Mouse (Mus musculus) heart, embryonic 10.5 days (tissue): Measurements from ENCODE around the gene Coro1a. TPM values are rescaled to one million over a fixed set of nuclear protein-coding genes. Genes with fewer than 3 reads are reported as not detected.
"Not testable (repeated sequence)": the region's sequence is repeated elsewhere in the genome, so short reads cannot be mapped to it uniquely, and the experiment has no call there.

Source experiments
- DNase-seq: peaks from one replicate; pipeline ENCODE4 v3.0.0-alpha.2; 2017; ENCODE audit warnings: low spot score
- H3K27ac ChIP-seq: fragments of 300-500 bp; sonication (generic); 2 replicates; pipeline ENCODE4 v1.5.1; 2016; ENCODE audit warnings: mild to moderate bottlenecking
- H3K27me3 ChIP-seq: fragments of 300-500 bp; sonication (generic); 2 replicates; pipeline ENCODE4 v1.6.1; 2016; ENCODE audit warnings: mild to moderate bottlenecking; ENCODE audit not compliant: poor library complexity, insufficient read depth, severe bottlenecking
- H3K36me3 ChIP-seq: fragments of 300-500 bp; sonication (generic); 2 replicates; pipeline ENCODE4 v1.6.1; 2016; ENCODE audit warnings: mild to moderate bottlenecking, moderate library complexity
- H3K4me1 ChIP-seq: fragments of 300-500 bp; sonication (generic); 2 replicates; pipeline ENCODE4 v1.6.1; 2016; ENCODE audit warnings: mild to moderate bottlenecking
- H3K4me3 ChIP-seq: fragments of 300-500 bp; sonication (generic); 2 replicates; pipeline ENCODE4 v1.5.1; 2016; ENCODE audit warnings: mild to moderate bottlenecking, moderate library complexity
- H3K9me3 ChIP-seq: fragments of 300-500 bp; sonication (generic); 2 replicates; pipeline ENCODE4 v1.6.1; 2016; ENCODE audit warnings: mild to moderate bottlenecking, moderate library complexity
- WGBS: fragments of 180-500 bp; shearing (Covaris S2); methylation state at CpG from one replicate; pipeline ENCODE4 v1.1.7; 2016; 5-methylcytosine and 5-hydroxymethylcytosine counted together
- polyA plus RNA-seq: library from polyadenylated mRNA; unstranded; fragments of >200 nt; fragmentation: Nextera tagmentation; extraction: Ambion mirVana; gene quantifications from 2 replicates; pipeline ENCODE4 v1.2.1, GENCODE M21; 2016

Gene Coro1a
- polyA plus RNA-seq, 1 experiment from 2014 or later, result 21.7 TPM

DNA sequence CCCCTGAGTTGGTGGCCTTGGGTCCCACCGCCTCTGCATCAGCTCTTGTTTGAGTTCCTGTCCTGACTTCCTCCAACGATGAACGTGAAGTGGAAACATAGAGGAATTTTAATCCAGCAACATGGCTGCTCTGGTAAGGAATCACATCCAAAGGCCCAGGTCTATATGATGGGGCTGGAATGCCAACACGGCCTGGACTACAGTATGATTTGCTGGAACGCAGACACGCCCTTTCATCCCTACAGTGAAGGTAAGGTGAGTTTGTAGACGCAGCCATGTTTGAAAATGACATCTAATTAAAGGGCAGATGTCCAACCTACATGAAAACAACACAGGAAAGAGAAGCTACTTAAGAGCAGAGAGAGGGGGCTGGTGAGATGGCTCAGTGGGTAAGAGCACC is 13.8 kb downstream of the Coro1a start:
- Histone ChIP-seq H3K36me3 (peaks cover 35% of the 10 kb centered on the region), H3K27ac (no peak overlapping the region), H3K4me1 (peaks cover 22% of the 10 kb centered on the region), H3K9me3 (no peaks in the 10 kb centered on the region), H3K27me3 (no peaks in the 10 kb centered on the region), H3K4me3 (no peak overlapping the region)
- 83% methylated on average over 7 of the region's 7 CpGs for WGBS
- DNase-seq, result no peak

DNA sequence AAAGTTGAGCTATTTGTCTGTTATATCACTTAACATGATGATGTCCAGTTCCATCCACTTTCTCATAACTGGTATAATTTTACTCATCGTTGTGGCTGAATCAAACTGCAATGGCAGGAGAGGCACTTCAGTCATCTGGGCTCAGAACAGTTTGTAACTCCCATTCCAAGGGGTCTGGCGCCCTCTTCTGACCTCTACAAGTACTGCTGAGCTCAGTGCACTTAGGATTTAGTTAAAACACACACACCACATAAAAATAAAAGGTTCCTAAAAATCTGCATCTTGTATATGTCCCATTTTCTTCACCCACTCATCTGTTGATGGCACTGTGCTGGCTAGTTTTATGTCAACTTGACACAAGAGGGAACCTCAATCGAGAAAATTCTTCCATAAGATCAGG is 14.3 kb downstream of the Coro1a start:
- Histone ChIP-seq H3K27me3 (no peaks in the 10 kb centered on the region), H3K4me1 (peaks cover 22% of the 10 kb centered on the region), H3K4me3 (no peak overlapping the region), H3K9me3 (no peaks in the 10 kb centered on the region), H3K27ac (no peak overlapping the region), H3K36me3 (peaks cover 35% of the 10 kb centered on the region)
- DNase-seq, result peak; percentile 88
- WGBS, result 41% methylated on average over 3 of the region's 3 CpGs

DNA sequence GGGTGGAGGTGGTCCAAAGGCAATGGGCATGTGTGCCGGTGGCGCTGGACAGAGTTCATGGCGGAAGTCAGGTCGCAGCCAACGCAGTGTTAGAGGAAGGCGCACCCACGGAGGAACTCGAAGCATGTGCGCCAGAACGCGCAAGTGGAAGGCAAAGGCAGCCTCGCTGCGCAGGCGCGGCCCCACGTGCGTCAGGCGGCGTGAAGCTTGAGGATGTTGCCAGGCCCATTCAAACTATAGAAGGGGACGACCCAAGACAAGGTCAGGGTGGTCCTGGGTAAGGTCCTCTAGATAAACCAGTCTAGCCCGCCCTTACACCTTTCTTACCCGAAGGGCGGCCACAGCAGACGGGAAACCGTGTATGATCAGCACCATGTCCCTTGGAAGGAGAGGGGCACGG is 15.2 kb downstream of the Coro1a start:
- Histone ChIP-seq H3K27ac (no peak overlapping the region), H3K9me3 (no peaks in the 10 kb centered on the region), H3K4me1 (peaks cover 25% of the 10 kb centered on the region), H3K4me3 (no peak overlapping the region), H3K36me3 (peaks cover 30% of the 10 kb centered on the region), H3K27me3 (no peaks in the 10 kb centered on the region)
- no peak for DNase-seq
- WGBS, result 92% methylated on average over 26 of the region's 26 CpGs

DNA sequence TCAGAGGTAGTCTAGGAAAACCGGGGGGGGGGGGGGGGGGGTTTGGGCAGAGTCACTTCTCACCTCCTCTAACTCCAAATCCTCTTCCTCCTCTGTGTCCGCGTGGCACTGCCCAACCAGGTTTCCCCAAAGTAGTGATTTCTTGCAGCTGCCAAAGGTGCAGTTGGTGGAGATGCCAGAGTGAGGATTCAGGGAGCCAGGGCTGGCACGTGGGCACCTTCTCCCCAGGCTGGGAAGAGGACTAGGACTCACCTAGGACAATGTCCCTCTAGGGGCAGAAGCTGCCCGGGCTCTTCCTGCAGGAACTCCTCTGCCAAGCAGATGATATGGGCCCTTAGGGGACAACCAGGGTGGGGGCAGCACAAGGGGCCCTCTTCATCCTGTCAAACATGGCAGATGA is 15.9 kb downstream of the Coro1a start:
- H3K36me3 ChIP-seq, result peaks cover 27% of the 10 kb centered on the region
- no peaks in the 10 kb centered on the region for H3K27me3 ChIP-seq
- WGBS, result 73% methylated on average over 5 of the region's 5 CpGs
- DNase-seq, result no peak
- no peak overlapping the region for H3K4me3 ChIP-seq
- H3K9me3 ChIP-seq, result no peaks in the 10 kb centered on the region
- H3K4me1 ChIP-seq, result peaks cover 25% of the 10 kb centered on the region
- no peak overlapping the region for H3K27ac ChIP-seq

DNA sequence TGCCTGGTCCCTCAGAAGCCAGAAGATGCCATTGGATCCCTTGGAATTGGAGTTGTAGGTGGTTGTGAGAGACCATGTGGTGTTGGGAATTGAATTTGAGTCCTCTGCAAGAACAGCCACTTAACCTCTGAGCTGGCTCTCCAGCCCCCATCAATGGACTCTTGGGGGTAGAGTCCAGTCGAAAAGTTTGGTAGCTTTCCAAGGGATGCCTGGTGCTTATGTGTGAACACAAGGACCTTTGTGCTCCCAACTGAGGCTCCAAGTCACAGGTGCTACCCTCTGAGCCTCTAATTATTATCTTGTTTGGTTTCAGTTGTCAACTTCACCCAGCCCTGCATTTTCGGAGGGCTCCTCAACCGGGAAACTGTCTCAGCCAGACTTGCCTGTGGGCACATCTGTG is 16.9 kb downstream of the Coro1a start:
- Histone ChIP-seq H3K27ac (no peak overlapping the region), H3K9me3 (no peaks in the 10 kb centered on the region), H3K4me3 (no peak overlapping the region), H3K27me3 (no peaks in the 10 kb centered on the region), H3K36me3 (peaks cover 27% of the 10 kb centered on the region), H3K4me1 (peaks cover 23% of the 10 kb centered on the region)
- WGBS, result 90% methylated on average over 3 of the region's 3 CpGs
- no peak for DNase-seq

DNA sequence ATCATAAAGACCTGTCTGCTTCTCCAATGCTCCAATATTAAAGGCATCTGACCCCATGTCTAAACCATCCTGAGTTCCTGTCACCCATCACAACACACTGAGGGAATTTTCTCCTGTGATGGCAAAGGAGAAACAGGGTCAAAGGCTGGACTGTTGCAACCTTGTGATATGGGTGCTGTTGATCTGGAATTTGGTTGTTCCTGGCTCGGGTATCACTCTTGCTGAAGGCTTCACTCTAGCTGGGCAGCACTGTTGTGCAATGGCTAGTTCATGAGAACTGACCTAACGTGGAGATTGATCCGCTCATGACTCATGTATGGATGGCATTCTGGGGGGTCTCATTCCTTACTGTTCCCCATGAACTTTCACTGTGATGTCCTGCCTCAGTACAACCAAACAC is 18.6 kb downstream of the Coro1a start:
- peaks cover 27% of the 10 kb centered on the region for H3K36me3 ChIP-seq
- H3K27ac ChIP-seq, result no peak overlapping the region
- H3K4me3 ChIP-seq, result no peak overlapping the region
- DNase-seq, result no peak
- WGBS, result 77% methylated on average over 3 of the region's 3 CpGs
- peaks cover 15% of the 10 kb centered on the region for H3K4me1 ChIP-seq
- H3K9me3 ChIP-seq, result no peaks in the 10 kb centered on the region
- no peaks in the 10 kb centered on the region for H3K27me3 ChIP-seq

DNA sequence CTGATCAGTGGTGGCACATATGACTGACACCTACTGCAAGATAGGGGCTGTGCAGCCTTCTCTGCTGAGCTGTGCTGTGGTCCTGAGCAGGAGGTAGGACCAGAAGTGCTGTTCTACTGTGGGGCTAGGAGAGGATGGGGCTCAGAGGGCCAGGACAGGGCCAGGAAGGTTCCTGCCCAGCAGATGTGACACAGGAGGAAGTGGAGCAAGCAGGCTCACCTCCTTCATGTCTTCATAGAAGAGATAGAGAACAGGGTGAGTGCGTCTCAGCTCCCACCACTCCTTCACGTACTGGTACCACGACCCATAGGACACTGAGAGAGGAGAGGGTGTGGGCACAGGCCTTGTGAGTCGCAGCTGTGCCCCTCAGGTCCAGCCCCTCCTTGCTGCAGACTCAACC is 19.4 kb downstream of the Coro1a start:
- H3K4me3 ChIP-seq, DNase-seq, H3K9me3 ChIP-seq, H3K27me3 ChIP-seq, H3K27ac ChIP-seq: not testable (repeated sequence)
- peaks cover 15% of the 10 kb centered on the region for H3K4me1 ChIP-seq
- peaks cover 27% of the 10 kb centered on the region for H3K36me3 ChIP-seq
- 71% methylated on average over 4 of the region's 4 CpGs for WGBS

DNA sequence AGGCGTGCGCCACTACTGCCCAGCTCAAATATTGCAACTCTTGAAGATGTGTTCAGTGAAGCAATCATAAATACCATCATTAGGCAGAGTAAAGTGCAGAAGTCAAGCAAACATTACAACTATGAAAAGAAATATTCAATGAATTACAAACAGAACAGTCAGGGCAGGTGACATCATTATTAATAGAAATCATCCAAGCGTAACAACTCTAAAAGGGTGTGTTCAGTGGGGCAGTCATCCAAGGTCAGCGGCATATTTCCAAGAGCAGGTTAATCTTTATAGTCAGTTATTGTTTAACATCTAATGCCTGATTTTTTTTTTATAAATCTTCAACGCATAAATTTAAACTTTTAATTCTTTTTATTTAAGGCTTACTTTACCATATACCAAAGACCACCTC is 26.4 kb downstream of the Coro1a start:
- Histone ChIP-seq H3K4me3 (no peak overlapping the region), H3K27me3 (no peaks in the 10 kb centered on the region), H3K9me3 (no peaks in the 10 kb centered on the region), H3K27ac (no peak overlapping the region), H3K36me3 (0 out of 2 replicates have a peak, but pooled peaks cover 3% of the 10 kb centered on the region), H3K4me1 (peaks cover 1% of the 10 kb centered on the region; the same call in 1 of the 2 replicates)
- WGBS, result 93% methylated on average over 5 of the region's 5 CpGs
- DNase-seq, result no peak

DNA sequence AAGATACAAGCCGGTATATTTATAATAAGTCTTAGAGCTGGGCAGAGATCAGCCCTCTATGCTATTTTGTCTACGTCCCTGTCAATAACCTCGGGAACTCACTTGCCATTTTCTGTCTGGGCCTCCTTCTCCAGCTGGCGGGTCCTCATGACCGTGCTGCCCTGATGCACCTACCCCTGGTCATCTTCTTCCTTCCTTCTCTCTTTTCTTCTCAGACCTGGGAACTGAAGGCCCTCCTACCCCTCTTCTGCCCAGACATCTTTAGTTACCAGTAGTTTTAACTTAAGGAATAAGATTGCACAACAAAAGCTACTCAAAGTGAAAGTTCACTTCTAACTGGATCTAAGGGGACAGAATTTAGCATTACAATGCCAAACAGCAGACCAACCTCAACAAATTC is 27.9 kb downstream of the Coro1a start:
- Histone ChIP-seq H3K4me1 (peaks cover 3% of the 10 kb centered on the region; the same call in 1 of the 2 replicates), H3K9me3 (no peaks in the 10 kb centered on the region), H3K4me3 (no peak overlapping the region), H3K27me3 (no peaks in the 10 kb centered on the region), H3K27ac (no peak overlapping the region), H3K36me3 (peaks cover 6% of the 10 kb centered on the region; the same call in 1 of the 2 replicates)
- no peak for DNase-seq
- 89% methylated on average over 5 of the region's 5 CpGs for WGBS

DNA sequence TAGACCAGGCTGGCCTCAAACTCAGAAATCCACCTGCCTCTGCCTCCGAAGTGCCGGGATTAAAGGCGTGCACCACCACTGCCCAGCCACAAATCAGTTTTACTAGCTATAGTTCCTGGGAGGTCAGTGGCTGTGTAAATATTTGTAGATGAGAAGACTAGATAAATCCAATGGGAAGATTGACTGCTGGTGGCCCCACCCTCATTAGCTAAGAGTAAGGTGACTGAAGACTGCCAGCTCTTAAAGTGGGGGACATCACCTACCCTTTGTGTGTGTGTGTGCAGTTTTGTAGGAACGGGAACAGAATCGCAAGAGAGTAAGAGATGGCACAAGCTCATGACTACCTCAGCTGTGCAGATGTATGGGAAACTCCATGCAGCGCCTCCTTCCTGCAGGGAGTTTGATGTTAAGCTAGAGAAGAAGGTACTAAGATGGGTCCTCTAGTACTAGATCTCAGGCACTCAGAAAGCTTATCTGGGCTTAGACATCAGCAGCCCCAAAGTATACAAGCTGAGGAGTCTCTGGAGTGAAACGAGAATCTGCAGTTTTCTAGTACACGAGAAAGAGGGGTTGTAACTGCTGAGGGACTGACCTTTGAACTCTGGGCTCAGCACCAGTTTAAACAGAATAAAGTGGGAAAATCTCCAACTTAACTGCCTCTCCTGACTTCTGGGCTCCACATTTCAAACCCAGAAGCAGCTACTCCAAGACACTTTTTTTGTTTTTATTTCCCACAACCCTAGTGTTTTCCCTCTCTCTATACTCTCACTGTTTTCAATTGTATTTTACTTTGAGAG is 28.8 kb downstream of the Coro1a start:
- 77% methylated on average over 8 of the region's 8 CpGs for WGBS
- Histone ChIP-seq H3K9me3 (no peaks in the 10 kb centered on the region), H3K36me3 (peaks cover 10% of the 10 kb centered on the region; the same call in 1 of the 2 replicates), H3K27me3 (no peaks in the 10 kb centered on the region), H3K27ac (no peak overlapping the region), H3K4me3 (no peak overlapping the region), H3K4me1 (peaks cover 3% of the 10 kb centered on the region; the same call in 1 of the 2 replicates)
- DNase-seq, result no peak

DNA sequence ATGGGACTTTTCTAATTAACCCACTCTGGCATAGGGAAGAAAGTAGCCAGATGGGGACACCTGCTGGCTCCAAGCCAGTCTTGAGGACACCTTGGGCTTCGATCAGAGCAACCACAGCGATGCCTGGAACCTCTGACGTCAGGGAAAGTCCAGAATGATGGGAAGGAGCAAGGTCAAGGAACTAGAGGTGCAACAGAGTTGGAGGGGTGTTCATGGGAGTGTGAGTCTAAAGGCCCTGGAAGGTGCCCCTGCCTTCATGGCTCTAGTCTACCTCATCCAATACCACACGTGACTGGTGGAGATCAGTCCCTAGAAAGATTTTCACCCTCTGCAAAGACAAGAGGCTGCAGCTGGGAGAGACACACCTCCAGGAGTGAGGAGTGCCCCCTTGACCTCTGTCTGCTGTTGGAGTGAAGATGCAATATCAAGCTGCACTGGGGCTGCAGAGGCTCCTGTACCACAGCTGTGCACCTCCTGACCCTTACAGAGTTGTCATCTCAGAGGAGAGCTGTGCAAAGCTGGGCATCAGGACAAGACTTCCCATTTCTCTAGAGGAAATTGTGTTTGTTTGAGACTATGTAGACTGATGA is 30.9 kb downstream of the Coro1a start:
- H3K4me1 ChIP-seq, result peaks cover 3% of the 10 kb centered on the region; the same call in 1 of the 2 replicates
- 82% methylated on average over 4 of the region's 4 CpGs for WGBS
- peaks cover 28% of the 10 kb centered on the region for H3K36me3 ChIP-seq
- DNase-seq, result no peak
- H3K9me3 ChIP-seq, result no peaks in the 10 kb centered on the region
- H3K4me3 ChIP-seq, result no peak overlapping the region
- H3K27ac ChIP-seq, result no peak overlapping the region
- H3K27me3 ChIP-seq, result no peaks in the 10 kb centered on the region

DNA sequence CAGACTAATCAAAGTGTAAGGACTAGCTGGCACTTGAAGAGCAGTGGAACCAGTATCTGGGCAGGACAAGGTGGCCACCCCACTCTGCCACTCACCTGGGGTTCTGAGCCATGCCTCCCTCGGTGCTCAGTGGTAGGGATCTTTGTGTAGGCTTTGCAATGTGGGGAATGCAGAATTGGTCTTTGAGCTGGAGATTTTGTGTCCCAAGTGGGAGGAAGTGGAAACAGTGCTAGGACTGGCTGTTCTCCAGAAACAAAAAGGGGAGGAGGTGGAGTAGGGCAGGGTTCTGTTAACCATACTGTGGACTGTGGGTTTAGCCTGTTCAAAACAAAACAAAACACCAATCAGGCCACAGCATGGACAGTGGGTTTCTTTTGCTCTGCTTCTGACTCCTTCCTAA is 31.4 kb downstream of the Coro1a start, which contains the start of gene Sult1a1:
Sult1a1 (minus strand) TSS at position 226 of the 400 bp plus-strand sequence.
- peaks cover 33% of the 10 kb centered on the region for H3K36me3 ChIP-seq
- 63% methylated on average over 1 of the region's 1 CpGs for WGBS

DNA sequence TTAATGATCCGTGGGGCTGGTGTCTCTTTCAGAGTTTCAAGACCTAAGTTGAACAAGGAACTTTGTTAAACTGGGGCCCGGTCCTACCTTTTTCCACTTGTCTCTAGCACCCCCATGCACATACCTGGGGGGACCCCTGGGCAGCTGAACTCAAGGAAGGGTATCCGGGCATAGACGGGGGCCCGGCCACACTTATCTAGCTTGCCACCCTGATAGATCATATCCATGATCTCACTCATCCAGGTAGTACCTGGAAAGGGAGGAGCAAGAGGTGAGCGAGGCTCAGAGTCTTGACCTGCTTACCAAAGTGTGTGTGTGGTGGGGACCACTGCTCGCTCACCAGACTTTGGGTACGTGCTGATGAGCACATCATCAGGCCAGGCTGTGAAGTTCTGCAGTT is 32.5 kb downstream of the Coro1a start:
- Histone ChIP-seq H3K4me1 (peaks cover 3% of the 10 kb centered on the region; the same call in 1 of the 2 replicates), H3K4me3 (no peak overlapping the region), H3K27me3 (no peaks in the 10 kb centered on the region), H3K36me3 (peaks cover 38% of the 10 kb centered on the region), H3K27ac (no peak overlapping the region), H3K9me3 (no peaks in the 10 kb centered on the region)
- 93% methylated on average over 8 of the region's 8 CpGs for WGBS
- no peak for DNase-seq

More for the DNA sequence above, 31.4 kb downstream of the Coro1a start, which contains the start of gene Sult1a1:
- Histone ChIP-seq H3K4me1 (peaks cover 3% of the 10 kb centered on the region; the same call in 1 of the 2 replicates), H3K27ac (no peak within 1 kb of the TSS), H3K4me3 (no peak within 1 kb of the TSS), H3K27me3 (no peaks in the 10 kb centered on the region), H3K9me3 (no peaks in the 10 kb centered on the region)
- DNase-seq, result no peak
